ENCODE assay signal across 12 mouse cellular contexts in the genomic region with DNA sequence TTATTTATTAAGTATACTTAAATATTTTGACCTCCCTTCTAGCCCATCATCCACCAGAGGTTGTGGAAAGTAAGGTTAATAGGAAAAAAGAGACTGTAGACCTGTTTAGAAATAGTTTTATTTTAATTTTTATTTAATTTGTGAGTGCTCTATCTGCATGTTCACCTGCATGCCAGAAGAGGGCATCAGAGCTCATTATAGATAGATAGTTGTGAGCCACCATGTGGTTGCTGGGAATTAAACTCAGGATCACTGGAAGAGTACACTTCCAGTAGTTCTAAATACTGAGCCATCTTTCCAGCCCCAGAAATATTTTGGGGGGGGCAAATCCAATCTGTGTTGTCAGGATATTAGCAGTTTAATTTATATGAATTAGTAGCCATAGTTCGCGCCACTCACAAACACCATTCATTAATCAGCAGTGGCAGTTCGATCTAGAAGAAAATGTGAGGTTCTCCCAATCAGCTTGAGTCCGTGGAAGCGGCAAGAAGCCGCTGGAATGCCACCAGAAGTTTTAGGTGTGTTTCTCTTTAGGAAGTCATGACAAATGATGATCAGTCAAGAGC. TPM values are rescaled to one million over a fixed set of nuclear protein-coding genes. Genes with fewer than 3 reads are reported as not detected.
DNase-seq lines count a peak whose midpoint lies in the region; TF ChIP-seq lines count a peak whose summit lies in the region.
"Had no signal": no experiment of that assay in that cellular context is flagged by ENCODE, and none has a peak within 500 bp of the region (broad histone marks: within the 10 kb centered on the region; RNA-seq: fewer than 3 reads in every experiment).

No protein-coding gene starts in this region.

- DNase-seq in embryo, embryonic 10.5 days (ENCODE audit: low spot score), result peak; percentile 22
- no peak for DNase-seq in embryo, embryonic 11 days
- DNase-seq in layer of hippocampus, adult 2 months (ENCODE audit: low spot score in 2 of 2), result peak in 1 of 2 experiments; percentile 23
- DNase-seq in layer of hippocampus, postnatal 25 days (ENCODE audit: extremely low spot score in 1 of 2, low spot score in 1 of 2), result no peak
- DNase-seq in 416B (ENCODE audit: low read depth) (peak; percentile 43), adipocyte (ENCODE audit: low spot score) (peak; percentile 31)
- no peak for DNase-seq in right cerebral cortex, postnatal 4 days
- no peak for DNase-seq in urinary bladder, adult 18-20 months (ENCODE audit: low spot score in 2 of 2)
- DNase-seq: adrenal gland, adult 8-10 months; layer of hippocampus, adult 9-11 months had no signal

- no peak overlapping the region for H3K4me3 ChIP-seq in layer of hippocampus, adult 2 months
- H3K4me3 ChIP-seq: embryonic facial prominence, embryonic 13.5 days; midbrain, embryonic 10.5 days had no signal

- H3K27ac ChIP-seq in layer of hippocampus, adult 2 months, result no peak overlapping the region
- H3K27ac ChIP-seq: embryonic facial prominence, embryonic 13.5 days; midbrain, embryonic 10.5 days had no signal

- TF ChIP-seq CTCF in layer of hippocampus, adult 2 months (conservative IDR thresholded peaks at IDR 0.05), result peak; percentile 86

RNA-seq across cellular contexts. Expression of a gene that starts 6.7 kb away (rescaled TPM):
- total RNA-seq in layer of hippocampus, adult 2 months (2021), result 1 to 10 TPM; 9.5 to 9.9 TPM
- 1 to 10 TPM; 7.4 to 8.6 TPM for total RNA-seq in layer of hippocampus, postnatal 25 days (2021)

RNA-seq across cellular contexts. Expression of a gene that starts 13.6 kb away (rescaled TPM):
- 100 to 1,000 TPM; 255 to 260 TPM for total RNA-seq in layer of hippocampus, adult 2 months (2021)
- total RNA-seq in layer of hippocampus, postnatal 25 days (2021), result 100 to 1,000 TPM; 223 to 246 TPM

Comparison
In these comparisons a context has a peak if more than half of its experiments do, and no peak if none do; other contexts are left out.
1. DNase-seq: peak in embryo, embryonic 10.5 days (single experiment), 416B (single experiment) and adipocyte (single experiment); none in embryo, embryonic 11 days (single experiment), layer of hippocampus, postnatal 25 days (0 of 2), right cerebral cortex, postnatal 4 days (single experiment) and urinary bladder, adult 18-20 months (0 of 2).